In genomic region chr13:69207741-69208568, GRCm38 (mm10) we compare ENCODE assay signal across 13 mouse cellular contexts.
"Had no signal": no experiment of that assay in that cellular context is flagged by ENCODE, and none has a peak within 500 bp of the region (broad histone marks: within the 10 kb centered on the region; RNA-seq: fewer than 3 reads in every experiment).

No protein-coding gene starts in this region.

- H3K9ac ChIP-seq: intestine, embryonic 15.5 days; liver, embryonic 13.5 days; liver, postnatal 0 days; lung, embryonic 15.5 days; midbrain, embryonic 13.5 days had no signal

- H3K9me3 ChIP-seq: intestine, embryonic 15.5 days; liver, embryonic 13.5 days; lung, embryonic 15.5 days; midbrain, embryonic 13.5 days had no signal

- H3K4me2 ChIP-seq: intestine, embryonic 15.5 days; liver, embryonic 13.5 days; lung, embryonic 15.5 days; midbrain, embryonic 13.5 days had no signal

- H3K4me1 ChIP-seq: intestine, embryonic 15.5 days; liver, embryonic 13.5 days; lung, embryonic 15.5 days; midbrain, embryonic 13.5 days had no signal

- DNase-seq: kidney, adult 8-10 months; kidney, postnatal 4 days; left cerebral cortex, postnatal 4 days; liver; liver, embryonic 13.5 days; liver, postnatal 0 days; right cerebral cortex, postnatal 4 days; spleen, adult 18-20 months; thymus, adult 18-20 months; thymus, postnatal 14 days had no signal

- ATAC-seq: intestine, embryonic 15.5 days; liver, postnatal 0 days; midbrain, embryonic 13.5 days had no signal

- H3K36me3 ChIP-seq: intestine, embryonic 15.5 days; liver, embryonic 13.5 days; lung, embryonic 15.5 days; midbrain, embryonic 13.5 days had no signal

- H3K4me3 ChIP-seq: intestine, embryonic 15.5 days; liver, embryonic 13.5 days; lung, embryonic 15.5 days; midbrain, embryonic 13.5 days had no signal

- H3K27me3 ChIP-seq: intestine, embryonic 15.5 days; liver, embryonic 13.5 days; lung, embryonic 15.5 days; midbrain, embryonic 13.5 days had no signal

- H3K27ac ChIP-seq: intestine, embryonic 15.5 days; liver, embryonic 13.5 days; lung, embryonic 15.5 days; midbrain, embryonic 13.5 days had no signal
